Mouse (Mus musculus) 416B (cell line): ENCODE measurements around the gene T2.
"Not testable (repeated sequence)": the region's sequence is repeated elsewhere in the genome, so short reads cannot be mapped to it uniquely, and the experiment has no call there.

Source experiments
- DNase-seq: peaks from one replicate; pipeline ENCODE4 v3.0.0; 2011; ENCODE audit warnings: low read depth

T2 gene

GRCm38 (mm10) chr17:8355692-8356091 lies at the start of gene T2:
Gene T2 (plus strand): TSS chr17:8355992.
- no peak for DNase-seq

- peak; percentile 97 for DNase-seq
Measured at GRCm38 (mm10) chr17:8310838-8311614, 44.8 kb upstream of the T2 start, which contains the start of gene Sft2d1. Gene Sft2d1 (plus strand): TSS chr17:8311102.

GRCm38 (mm10) chr17:8311751-8312150 lies 44.0 kb upstream of the T2 start:
- peak; percentile 28 for DNase-seq

GRCm38 (mm10) chr17:8313976-8314375 lies 41.8 kb upstream of the T2 start:
- no peak for DNase-seq

GRCm38 (mm10) chr17:8316251-8316650 lies 39.5 kb upstream of the T2 start:
- DNase-seq = peak; percentile 57

- not testable (repeated sequence) for DNase-seq
Measured at GRCm38 (mm10) chr17:8326877-8327276, 28.9 kb upstream of the T2 start.

GRCm38 (mm10) chr17:8328511-8329174 lies 27.1 kb upstream of the T2 start:
- no peak for DNase-seq

GRCm38 (mm10) chr17:8330602-8331001 lies 25.2 kb upstream of the T2 start:
- no peak for DNase-seq

GRCm38 (mm10) chr17:8337159-8337558 lies 18.6 kb upstream of the T2 start, which contains the start of gene Prr18:
Gene Prr18 (plus strand): TSS chr17:8337459.
- not testable (repeated sequence) for DNase-seq

- no peak for DNase-seq
Measured at GRCm38 (mm10) chr17:8339666-8340374, 16.0 kb upstream of the T2 start.

- no peak for DNase-seq
Measured at GRCm38 (mm10) chr17:8340407-8341359, 15.1 kb upstream of the T2 start.

GRCm38 (mm10) chr17:8341360-8341963 lies 14.3 kb upstream of the T2 start:
- no peak for DNase-seq

- peak; percentile 43 for DNase-seq
Measured at GRCm38 (mm10) chr17:8342706-8343105, 13.1 kb upstream of the T2 start.

GRCm38 (mm10) chr17:8343416-8343815 lies 12.4 kb upstream of the T2 start:
- DNase-seq = no peak

- DNase-seq = peak; percentile 10
Measured at GRCm38 (mm10) chr17:8347765-8348285, 8.0 kb upstream of the T2 start.

GRCm38 (mm10) chr17:8348941-8349340 lies 6.9 kb upstream of the T2 start:
- DNase-seq = no peak

GRCm38 (mm10) chr17:8351088-8351487 lies 4.7 kb upstream of the T2 start:
- DNase-seq = no peak

- DNase-seq = no peak
Measured at GRCm38 (mm10) chr17:8357498-8357897, 1.7 kb downstream of the T2 start.

GRCm38 (mm10) chr17:8360876-8361275 lies 5.1 kb downstream of the T2 start:
- no peak for DNase-seq

GRCm38 (mm10) chr17:8361281-8362103 lies 5.7 kb downstream of the T2 start:
- DNase-seq = peak; percentile 11
